Mouse (Mus musculus): ENCODE data around the gene Rhox2c.
"Not testable (repeated sequence)": the region's sequence is repeated elsewhere in the genome, so short reads cannot be mapped to it uniquely, and the experiment has no call there.

The Rhox2c gene

DNA sequence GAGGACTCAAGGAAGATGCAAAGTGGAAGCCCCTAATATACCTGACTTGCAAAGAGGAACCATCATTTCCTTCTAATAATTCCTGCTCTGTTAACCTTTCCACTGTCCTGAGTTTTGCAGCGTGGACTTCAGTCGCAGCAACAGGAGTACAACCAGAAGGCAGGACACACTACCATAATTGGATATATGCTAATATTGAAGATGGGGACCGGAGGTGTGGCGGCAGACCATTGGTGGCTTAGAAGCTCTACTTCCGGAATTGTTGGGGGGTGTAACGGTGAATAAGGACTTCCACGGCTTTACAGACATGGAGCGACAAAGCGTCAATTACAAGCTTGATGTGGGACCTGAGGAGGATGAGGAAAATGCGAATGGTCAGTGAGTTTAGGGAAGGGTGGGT is at the start of gene Rhox2c:
Gene Rhox2c (plus strand): TSS at position 301 of the 400 bp plus-strand sequence.
- not testable (repeated sequence) for DNase-seq

DNA sequence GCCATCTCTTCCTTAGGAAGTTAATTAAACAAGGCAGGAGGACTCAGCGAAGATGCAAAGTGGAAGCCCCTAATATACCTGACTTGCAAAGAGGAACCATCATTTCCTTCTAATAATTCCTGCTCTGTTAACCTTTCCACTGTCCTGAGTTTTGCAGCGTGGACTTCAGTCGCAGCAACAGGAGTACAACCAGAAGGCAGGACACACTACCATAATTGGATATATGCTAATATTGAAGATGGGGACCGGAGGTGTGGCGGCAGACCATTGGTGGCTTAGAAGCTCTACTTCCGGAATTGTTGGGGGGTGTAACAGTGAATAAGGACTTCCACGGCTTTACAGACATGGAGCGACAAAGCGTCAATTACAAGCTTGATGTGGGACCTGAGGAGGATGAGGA is 41.7 kb upstream of the Rhox2c start, which contains the start of gene Rhox2b:
Gene Rhox2b (plus strand): TSS at position 301 of the 400 bp plus-strand sequence.
- DNase-seq: not testable (repeated sequence)

DNA sequence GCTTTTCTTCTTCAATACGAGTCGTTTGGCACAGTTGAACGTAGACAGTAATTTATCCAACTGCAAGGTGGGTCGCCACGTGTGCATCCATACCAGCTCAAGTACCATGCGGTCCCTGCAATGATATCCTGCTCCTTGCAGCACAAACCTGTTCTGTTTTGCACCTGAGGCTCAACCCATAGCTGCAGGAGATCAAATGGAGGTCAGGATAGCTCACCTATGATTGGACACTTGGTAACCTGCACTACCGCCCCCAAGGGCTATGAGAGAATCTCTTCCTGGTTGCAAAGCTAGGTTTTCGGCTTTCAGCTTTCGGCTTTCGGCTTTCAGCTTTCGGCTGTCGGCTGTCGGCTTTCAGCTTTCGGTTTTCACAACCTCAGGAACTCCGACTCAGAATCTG is 21.3 kb upstream of the Rhox2c start, which contains the start of gene Rhox4b:
Gene Rhox4b (plus strand): TSS at position 301 of the 400 bp plus-strand sequence.
- DNase-seq: not testable (repeated sequence)

DNA sequence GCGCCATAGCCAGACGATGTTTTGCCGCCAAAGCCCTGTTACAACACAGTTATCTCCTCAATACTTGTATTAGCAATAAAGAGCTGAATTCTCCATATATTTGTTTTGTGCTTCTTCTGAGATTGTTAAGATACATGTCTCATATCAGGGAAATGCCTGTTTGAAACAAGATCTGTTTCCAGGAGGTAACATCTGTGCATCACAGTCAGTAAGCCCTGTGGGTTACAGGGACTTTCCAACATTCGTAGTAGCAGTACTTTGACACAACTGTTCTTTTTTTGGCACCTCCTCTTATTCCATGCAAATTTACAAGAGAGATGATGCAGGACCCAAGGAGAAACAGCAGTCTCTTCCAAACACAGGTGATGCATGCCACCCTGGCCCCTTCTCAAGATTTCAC is 4.8 kb downstream of the Rhox2c start, which contains the start of gene Rhox3c:
Gene Rhox3c (plus strand): TSS at position 301 of the 400 bp plus-strand sequence.
- not testable (repeated sequence) for DNase-seq

DNA sequence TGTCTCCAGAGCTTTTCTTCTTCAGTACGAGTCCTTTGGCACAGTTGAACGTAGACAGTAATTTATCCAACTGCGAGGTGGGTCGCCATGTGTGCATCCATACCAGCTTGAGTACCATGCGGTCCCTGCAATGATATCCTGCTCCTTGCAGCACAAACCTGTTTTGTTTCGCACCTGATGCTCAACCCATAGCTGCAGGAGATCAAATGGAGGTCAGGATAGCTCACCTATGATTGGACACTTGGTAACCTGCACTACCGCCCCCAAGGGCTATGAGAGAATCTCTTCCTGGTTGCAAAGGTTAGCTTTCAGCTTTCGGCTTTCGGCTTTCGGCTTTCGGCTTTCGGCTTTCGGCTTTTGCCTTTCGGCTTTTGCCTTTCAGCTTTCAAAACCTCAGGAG is 26.6 kb downstream of the Rhox2c start, which contains the start of gene Rhox4c:
Gene Rhox4c (plus strand): TSS at position 301 of the 400 bp plus-strand sequence.
- not testable (repeated sequence) for DNase-seq

DNA sequence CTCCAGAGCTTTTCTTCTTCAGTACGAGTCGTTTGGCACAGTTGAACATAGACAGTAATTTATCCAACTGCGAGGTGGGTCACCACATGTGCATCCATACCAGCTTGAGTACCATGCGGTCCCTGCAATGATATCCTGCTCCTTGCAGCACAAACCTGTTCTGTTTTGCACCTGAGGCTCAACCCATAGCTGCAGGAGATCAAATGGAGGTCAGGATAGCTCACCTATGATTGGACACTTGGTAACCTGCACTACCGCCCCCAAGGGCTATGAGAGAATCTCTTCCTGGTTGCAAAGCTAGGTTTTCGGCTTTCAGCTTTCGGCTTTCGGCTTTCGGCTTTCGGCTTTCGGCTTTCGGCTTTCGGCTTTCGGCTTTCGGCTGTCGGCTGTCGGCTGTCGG is 60.6 kb downstream of the Rhox2c start, which contains the start of gene Rhox4d:
Gene Rhox4d (plus strand): TSS at position 301 of the 400 bp plus-strand sequence.
- not testable (repeated sequence) for DNase-seq
